Mouse (Mus musculus) myocyte (in vitro differentiated cells): ENCODE measurements at regions not wholly inside any gene's neighbourhood (a gene's known extent, or its start where the extent isn't known, plus 50 kb on each side); places are given as distances from the start of the nearest gene placed in this dataset.

Experiments used
- CEBPB ChIP-seq: IDR thresholded peaks from 2 replicates; pipeline ENCODE4 v1.6.1; 2011; ENCODE audit warnings: mild to moderate bottlenecking, moderate library complexity; ENCODE audit not compliant: poor library complexity, insufficient read depth, severe bottlenecking
- E2F4 ChIP-seq: IDR thresholded peaks from one replicate; pipeline ENCODE4 v1.6.1; 2011; ENCODE audit warnings: mild to moderate bottlenecking, control low read depth, moderate library complexity; ENCODE audit not compliant: insufficient read depth
- MAX ChIP-seq: IDR thresholded peaks from one replicate; pipeline ENCODE4 v1.6.1; 2011; ENCODE audit warnings: low read depth, mild to moderate bottlenecking, control low read depth
- POLR2A ChIP-seq: IDR thresholded peaks from one replicate; pipeline ENCODE4 v1.6.1; 2011; ENCODE audit warnings: low read depth, mild to moderate bottlenecking, control low read depth, moderate library complexity; ENCODE audit not compliant: insufficient read length
- POLR2AphosphoS2 ChIP-seq: IDR thresholded peaks from one replicate; pipeline ENCODE4 v1.6.1; 2011; ENCODE audit warnings: low read depth, control low read depth; ENCODE audit not compliant: insufficient read length
- REST ChIP-seq: IDR thresholded peaks from one replicate; pipeline ENCODE4 v1.6.1; 2011; ENCODE audit warnings: mild to moderate bottlenecking, control low read depth, moderate library complexity; ENCODE audit not compliant: insufficient read depth, insufficient read length
- SRF ChIP-seq: IDR thresholded peaks from one replicate; pipeline ENCODE4 v1.6.1; 2011; ENCODE audit warnings: low read depth; ENCODE audit not compliant: control insufficient read depth, insufficient read length
- TCF12 ChIP-seq: IDR thresholded peaks from one replicate; pipeline ENCODE4 v1.6.1; 2011; ENCODE audit warnings: mild to moderate bottlenecking, control low read depth; ENCODE audit not compliant: poor library complexity, insufficient read depth, severe bottlenecking
- TCF3 ChIP-seq: IDR thresholded peaks from one replicate; pipeline ENCODE4 v1.6.1; 2011; ENCODE audit warnings: low read depth, control low read depth; ENCODE audit not compliant: insufficient read length
- USF1 ChIP-seq: IDR thresholded peaks from one replicate; pipeline ENCODE4 v1.6.1; 2011; ENCODE audit warnings: low read depth, mild to moderate bottlenecking, control low read depth, moderate library complexity

DNA sequence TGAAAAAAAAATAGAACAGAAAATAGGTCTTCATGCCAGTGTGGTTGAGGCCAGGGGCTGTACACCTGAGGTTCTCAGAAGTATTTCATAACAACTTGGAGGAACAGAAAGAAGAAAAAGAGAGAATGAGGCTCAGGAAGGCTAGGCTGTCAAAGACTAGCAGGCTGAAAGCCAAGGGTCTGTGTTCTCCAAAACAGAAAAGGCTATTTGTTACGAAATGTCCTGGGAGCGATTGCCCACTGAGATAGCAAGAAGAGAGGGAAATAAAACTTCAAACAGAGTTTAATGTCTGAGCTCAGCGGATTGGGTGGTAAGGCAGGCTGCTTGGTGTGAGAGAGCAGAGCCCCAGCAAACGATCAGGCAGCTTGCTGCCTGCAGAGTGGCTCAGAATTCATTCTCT is 97.6 kb upstream of the Ldah start:
- TF ChIP-seq TCF12 (no peak), POLR2A (no peak), MAX (no peak), CEBPB (no peak), POLR2AphosphoS2 (no peak), SRF (no peak), REST (no peak), E2F4 (no peak), TCF3 (no peak), USF1 (no peak)
